10 mouse cellular contexts compared by ENCODE assay signal in the genomic region with DNA sequence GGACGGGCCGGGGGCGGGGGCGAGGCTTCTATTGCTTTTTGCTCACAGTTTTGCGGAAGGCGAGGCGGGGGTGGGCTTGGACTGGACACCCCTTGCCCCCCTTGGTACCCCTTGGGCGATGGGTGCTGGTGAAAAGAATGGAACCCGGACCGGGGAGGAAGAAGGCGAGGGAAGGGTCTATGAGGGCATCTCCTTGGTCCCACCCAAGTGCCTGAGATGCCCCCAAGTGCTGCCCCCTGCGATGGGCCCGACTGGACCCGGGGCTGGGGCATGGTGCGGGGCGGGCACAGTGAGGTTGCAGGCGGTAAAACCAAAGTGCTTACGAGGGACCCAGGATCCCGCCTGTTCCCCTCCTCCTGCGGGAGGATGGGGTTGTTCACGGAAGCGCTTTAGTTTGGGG. TPM values are rescaled to one million over a fixed set of nuclear protein-coding genes. Genes with fewer than 3 reads are reported as not detected.
DNase-seq lines count a peak whose midpoint lies in the region; ATAC-seq lines count a peak whose summit lies in the region.
"Had no signal": no experiment of that assay in that cellular context is flagged by ENCODE, and none has a peak within 500 bp of the region (broad histone marks: within the 10 kb centered on the region; RNA-seq: fewer than 3 reads in every experiment).

No protein-coding gene starts in this region.

- no peak for DNase-seq in kidney, postnatal 14 days
- DNase-seq in forebrain, embryonic 11.5 days (ENCODE audit: low spot score): no peak
- DNase-seq in intestine, embryonic 14.5 days (ENCODE audit: low spot score): no peak
- DNase-seq in left cerebral cortex, postnatal 10 days (ENCODE audit: extremely low spot score in 1 of 2, low spot score in 2 of 2): no peak
- no peak for DNase-seq in adrenal gland, postnatal 36 days
- DNase-seq in right cerebral cortex, postnatal 4 days: no peak
- DNase-seq: layer of hippocampus, adult 9-11 months had no signal

- H3K4me1 ChIP-seq in kidney, embryonic 15.5 days: peaks cover 62% of the 10 kb centered on the region
- 0 out of 2 replicates have a peak, but pooled peaks cover 3% of the 10 kb centered on the region for H3K4me1 ChIP-seq in forebrain, embryonic 11.5 days (replicated peaks; ENCODE audit: control insufficient read depth, insufficient read depth, low read length)
- H3K4me1 ChIP-seq in intestine, embryonic 14.5 days (replicated peaks; ENCODE audit: control insufficient read depth, insufficient read depth, low read length): peaks cover 12% of the 10 kb centered on the region
- peaks cover 22% of the 10 kb centered on the region for H3K4me1 ChIP-seq in midbrain, embryonic 16.5 days (ENCODE audit: control insufficient read depth, insufficient read depth, low read length)

- no peaks in the 10 kb centered on the region for H3K9me3 ChIP-seq in kidney, embryonic 15.5 days (replicated peaks)
- no peaks in the 10 kb centered on the region for H3K9me3 ChIP-seq in forebrain, embryonic 11.5 days (ENCODE audit: control insufficient read depth, low read length)
- no peaks in the 10 kb centered on the region for H3K9me3 ChIP-seq in intestine, embryonic 14.5 days (ENCODE audit: control insufficient read depth, low read length)
- no peaks in the 10 kb centered on the region for H3K9me3 ChIP-seq in midbrain, embryonic 16.5 days (replicated peaks; ENCODE audit: control insufficient read depth, low read length, poor library complexity, severe bottlenecking)
- H3K9me3 ChIP-seq: G1E had no signal

- H3K27ac ChIP-seq in kidney, embryonic 15.5 days: no peak overlapping the region
- no peak overlapping the region for H3K27ac ChIP-seq in forebrain, embryonic 11.5 days (ENCODE audit: low read depth, low read length)
- H3K27ac ChIP-seq in intestine, embryonic 14.5 days (ENCODE audit: low read depth): no peak overlapping the region
- H3K27ac ChIP-seq in midbrain, embryonic 16.5 days (ENCODE audit: low read length): peak overlapping the region; percentile 15; the same call in 1 of the 2 replicates

- H3K27me3 ChIP-seq in kidney, embryonic 15.5 days: no peaks in the 10 kb centered on the region
- peaks cover 2% of the 10 kb centered on the region; the same call in 1 of the 2 replicates for H3K27me3 ChIP-seq in forebrain, embryonic 11.5 days (ENCODE audit: control insufficient read depth, insufficient read depth, low read length)
- no peaks in the 10 kb centered on the region for H3K27me3 ChIP-seq in intestine, embryonic 14.5 days (replicated peaks; ENCODE audit: control insufficient read depth, insufficient read depth, low read length)
- no peaks in the 10 kb centered on the region; the same call in 1 of the 2 replicates for H3K27me3 ChIP-seq in midbrain, embryonic 16.5 days (ENCODE audit: control insufficient read depth, insufficient read depth, low read depth, low read length)

- no peak for ATAC-seq in kidney, embryonic 15.5 days (replicated peaks; ENCODE audit: low FRiP score)
- ATAC-seq in forebrain, embryonic 11.5 days (replicated peaks; ENCODE audit: low FRiP score): peak; percentile 11; the same call in 1 of the 2 replicates
- ATAC-seq in intestine, embryonic 14.5 days (replicated peaks; ENCODE audit: low FRiP score, low TSS enrichment, low read depth): no peak
- 0 out of 2 replicates have a peak, but pooled peaks have one; percentile 5 for ATAC-seq in midbrain, embryonic 16.5 days

- intact Hi-C loops in left cerebral cortex, postnatal 10 days (cut with DNase I): loop anchor here (10.0 kb wide), 1 partner anchor 329 kb away; no protein-coding TSS in a partner anchor

- WGBS in kidney, embryonic 15.5 days: 45% methylated on average over 22 of the region's 22 CpGs
- 46% methylated on average over 21 of the region's 22 CpGs for WGBS in forebrain, embryonic 11.5 days
- 45% methylated on average over 22 of the region's 22 CpGs for WGBS in intestine, embryonic 14.5 days
- WGBS in midbrain, embryonic 16.5 days: 39% methylated on average over 21 of the region's 22 CpGs

- peaks cover 32% of the 10 kb centered on the region for H3K36me3 ChIP-seq in kidney, embryonic 15.5 days
- peaks cover 3% of the 10 kb centered on the region; the same call in 1 of the 2 replicates for H3K36me3 ChIP-seq in forebrain, embryonic 11.5 days (ENCODE audit: control insufficient read depth, insufficient read depth, low read length)
- peaks cover 23% of the 10 kb centered on the region for H3K36me3 ChIP-seq in intestine, embryonic 14.5 days (ENCODE audit: control insufficient read depth, insufficient read depth, low read length)
- peaks cover 21% of the 10 kb centered on the region for H3K36me3 ChIP-seq in midbrain, embryonic 16.5 days (ENCODE audit: control insufficient read depth, insufficient read depth, low read length)

- H3K9ac ChIP-seq in kidney, embryonic 15.5 days: no peak overlapping the region
- H3K9ac ChIP-seq in forebrain, embryonic 11.5 days (ENCODE audit: low read length): peak overlapping the region; percentile 45
- H3K9ac ChIP-seq in intestine, embryonic 14.5 days (ENCODE audit: low read length): no peak overlapping the region
- 0 out of 2 replicates have a peak overlapping the region, but pooled peaks have one; percentile 41 for H3K9ac ChIP-seq in midbrain, embryonic 16.5 days (ENCODE audit: low read depth, low read length)

- H3K4me2 ChIP-seq in kidney, embryonic 15.5 days: peak overlapping the region; percentile 61
- H3K4me2 ChIP-seq in forebrain, embryonic 11.5 days (ENCODE audit: low read depth, low read length, severe bottlenecking): peak overlapping the region; percentile 39
- peak overlapping the region; percentile 54 for H3K4me2 ChIP-seq in intestine, embryonic 14.5 days (ENCODE audit: low read length)
- H3K4me2 ChIP-seq in midbrain, embryonic 16.5 days (ENCODE audit: low read length): peak overlapping the region; percentile 43; the same call in 1 of the 2 replicates

- peak overlapping the region; percentile 34 for H3K4me3 ChIP-seq in kidney, embryonic 15.5 days (replicated peaks)
- H3K4me3 ChIP-seq in forebrain, embryonic 11.5 days (ENCODE audit: low read depth, low read length): no peak overlapping the region
- H3K4me3 ChIP-seq in intestine, embryonic 14.5 days (ENCODE audit: low read depth, low read length): no peak overlapping the region
- no peak overlapping the region for H3K4me3 ChIP-seq in midbrain, embryonic 16.5 days (ENCODE audit: low read depth, low read length)

RNA-seq across cellular contexts. Expression of a gene that starts 3.8 kb away (rescaled TPM):
- polyA plus RNA-seq in kidney, embryonic 15.5 days (2015; fragmentation: Nextera tagmentation; extraction: Ambion mirVana): 0.42 and 0.48 TPM in 2 replicates
- not detected in 2 replicates for polyA plus RNA-seq in forebrain, embryonic 11.5 days (2014; fragmentation: Nextera tagmentation; extraction: Ambion mirVana)
- polyA plus RNA-seq in intestine, embryonic 14.5 days (2014; fragmentation: Nextera tagmentation; extraction: Ambion mirVana): 0.11 and 0.34 TPM in 2 replicates
- 0.40 and 0.64 TPM in 2 replicates for polyA plus RNA-seq in midbrain, embryonic 16.5 days (2015; fragmentation: Nextera tagmentation; extraction: Ambion mirVana)
- under 1 TPM; 0.67 to 0.97 TPM for total RNA-seq in left cerebral cortex, postnatal 10 days (2021)
- not detected for total RNA-seq in adrenal gland, postnatal 36 days (2021)
- total RNA-seq: G1E had no signal
- polyA plus RNA-seq: G1E had no signal

RNA-seq across cellular contexts. Expression of a gene that starts 25.7 kb away (rescaled TPM):
- 12.5 and 14.4 TPM in 2 replicates for polyA plus RNA-seq in kidney, embryonic 15.5 days (2015; fragmentation: Nextera tagmentation; extraction: Ambion mirVana)
- polyA plus RNA-seq in forebrain, embryonic 11.5 days (2014; fragmentation: Nextera tagmentation; extraction: Ambion mirVana): 27.4 and 27.8 TPM in 2 replicates
- 7.2 and 7.5 TPM in 2 replicates for polyA plus RNA-seq in intestine, embryonic 14.5 days (2014; fragmentation: Nextera tagmentation; extraction: Ambion mirVana)
- 20.1 and 22.7 TPM in 2 replicates for polyA plus RNA-seq in midbrain, embryonic 16.5 days (2015; fragmentation: Nextera tagmentation; extraction: Ambion mirVana)
- total RNA-seq in left cerebral cortex, postnatal 10 days (2021): 10 to 100 TPM; 47.5 to 51.2 TPM
- total RNA-seq in adrenal gland, postnatal 36 days (2021): 10 to 100 TPM; 11.8 to 13.3 TPM

RNA-seq across cellular contexts. Expression of a gene that starts 41.7 kb away (rescaled TPM):
- polyA plus RNA-seq in kidney, embryonic 15.5 days (2015; fragmentation: Nextera tagmentation; extraction: Ambion mirVana): 298 and 300 TPM in 2 replicates
- polyA plus RNA-seq in forebrain, embryonic 11.5 days (2014; fragmentation: Nextera tagmentation; extraction: Ambion mirVana): 265 TPM in 2 replicates
- polyA plus RNA-seq in intestine, embryonic 14.5 days (2014; fragmentation: Nextera tagmentation; extraction: Ambion mirVana): 266 and 283 TPM in 2 replicates
- 200 and 205 TPM in 2 replicates for polyA plus RNA-seq in midbrain, embryonic 16.5 days (2015; fragmentation: Nextera tagmentation; extraction: Ambion mirVana)
- 100 to 1,000 TPM; 111 TPM for total RNA-seq in left cerebral cortex, postnatal 10 days (2021)
- 100 to 1,000 TPM; 144 to 150 TPM for total RNA-seq in adrenal gland, postnatal 36 days (2021)

RNA-seq across cellular contexts. Expression of a gene that starts 52.4 kb away (rescaled TPM):
- 32.8 and 41.3 TPM in 2 replicates for polyA plus RNA-seq in kidney, embryonic 15.5 days (2015; fragmentation: Nextera tagmentation; extraction: Ambion mirVana)
- polyA plus RNA-seq in forebrain, embryonic 11.5 days (2014; fragmentation: Nextera tagmentation; extraction: Ambion mirVana): 22.0 and 22.4 TPM in 2 replicates
- polyA plus RNA-seq in intestine, embryonic 14.5 days (2014; fragmentation: Nextera tagmentation; extraction: Ambion mirVana): 64.9 and 69.4 TPM in 2 replicates
- polyA plus RNA-seq in midbrain, embryonic 16.5 days (2015; fragmentation: Nextera tagmentation; extraction: Ambion mirVana): 5.8 and 7.4 TPM in 2 replicates
- 1 to 10 TPM; 6.0 to 6.6 TPM for total RNA-seq in left cerebral cortex, postnatal 10 days (2021)
- 10 to 100 TPM; 37.0 to 37.4 TPM for total RNA-seq in adrenal gland, postnatal 36 days (2021)

RNA-seq across cellular contexts. Expression of a gene that starts 56.0 kb away (rescaled TPM):
- 5.1 and 6.2 TPM in 2 replicates for polyA plus RNA-seq in kidney, embryonic 15.5 days (2015; fragmentation: Nextera tagmentation; extraction: Ambion mirVana)
- 6.6 and 7.6 TPM in 2 replicates for polyA plus RNA-seq in forebrain, embryonic 11.5 days (2014; fragmentation: Nextera tagmentation; extraction: Ambion mirVana)
- 1.8 and 1.9 TPM in 2 replicates for polyA plus RNA-seq in intestine, embryonic 14.5 days (2014; fragmentation: Nextera tagmentation; extraction: Ambion mirVana)
- polyA plus RNA-seq in midbrain, embryonic 16.5 days (2015; fragmentation: Nextera tagmentation; extraction: Ambion mirVana): 0.52 and 0.68 TPM in 2 replicates
- not detected for total RNA-seq in left cerebral cortex, postnatal 10 days (2021)
- total RNA-seq in adrenal gland, postnatal 36 days (2021): under 1 TPM; 0.16 to 0.43 TPM

Comparison
In these comparisons a context has a peak if more than half of its experiments do, and no peak if none do; other contexts are left out.
1. ATAC-seq: peak in forebrain, embryonic 11.5 days (single experiment) and midbrain, embryonic 16.5 days (single experiment); none in kidney, embryonic 15.5 days (single experiment) and intestine, embryonic 14.5 days (single experiment).
2. H3K9ac ChIP-seq: peak in forebrain, embryonic 11.5 days (single experiment) and midbrain, embryonic 16.5 days (single experiment); none in kidney, embryonic 15.5 days (single experiment) and intestine, embryonic 14.5 days (single experiment).
3. Peak in every context shown above with its lines, with median percentiles within 50 percentile points of each other: H3K4me2 ChIP-seq.